Mouse (Mus musculus): ENCODE results near the gene Uchl4. TPM values are rescaled to one million over a fixed set of nuclear protein-coding genes. Genes with fewer than 3 reads are reported as not detected.
A peak's percentile ranks its signal among the peaks of the same experiment; 100 is the strongest.

Gene Uchl4
- polyA plus RNA-seq, 1 experiment from 2014 or later, result 3.1 TPM

DNA sequence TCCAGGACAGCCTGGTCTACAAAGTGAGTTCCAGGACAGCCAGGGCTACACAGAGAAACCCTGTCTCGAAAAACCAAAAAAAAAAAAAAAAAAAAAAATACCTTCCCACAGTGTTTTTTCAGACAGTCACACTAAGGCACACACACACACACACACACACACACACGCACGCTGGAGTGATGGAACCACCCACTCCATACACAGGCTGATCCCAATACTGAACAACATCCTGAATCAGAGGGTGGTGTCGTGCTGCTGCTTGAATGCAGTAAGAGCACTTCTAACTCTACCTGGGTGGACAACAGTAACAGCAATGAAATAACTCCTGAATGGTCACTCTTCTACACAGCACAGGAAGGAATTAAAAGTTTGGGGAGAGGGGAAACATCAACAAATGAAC lies 13.5 kb upstream of the Uchl4 start:
- WGBS (ENCODE audit: insufficient replicate concordance), result 88% methylated on average over 4 of the region's 4 CpGs
- H3K27me3 ChIP-seq (ENCODE audit: control insufficient read depth, insufficient read depth, low read length), result no peaks in the 10 kb centered on the region
- H3K9me3 ChIP-seq (replicated peaks; ENCODE audit: control insufficient read depth, low read length), result no peaks in the 10 kb centered on the region
- H3K4me3 ChIP-seq (ENCODE audit: low read depth, low read length), result no peak overlapping the region
- H3K4me2 ChIP-seq, result no peak overlapping the region
- peaks cover 16% of the 10 kb centered on the region for H3K4me1 ChIP-seq (ENCODE audit: control insufficient read depth, insufficient read depth, low read length)
- no peak overlapping the region for H3K9ac ChIP-seq (ENCODE audit: low read depth, low read length)
- H3K36me3 ChIP-seq (ENCODE audit: control insufficient read depth, insufficient read depth, low read length), result no peaks in the 10 kb centered on the region
- ATAC-seq (replicated peaks; ENCODE audit: insufficient number of reproducible peaks, low FRiP score, low TSS enrichment), result no peak
- no peak overlapping the region for H3K27ac ChIP-seq (ENCODE audit: low read depth, low read length)

DNA sequence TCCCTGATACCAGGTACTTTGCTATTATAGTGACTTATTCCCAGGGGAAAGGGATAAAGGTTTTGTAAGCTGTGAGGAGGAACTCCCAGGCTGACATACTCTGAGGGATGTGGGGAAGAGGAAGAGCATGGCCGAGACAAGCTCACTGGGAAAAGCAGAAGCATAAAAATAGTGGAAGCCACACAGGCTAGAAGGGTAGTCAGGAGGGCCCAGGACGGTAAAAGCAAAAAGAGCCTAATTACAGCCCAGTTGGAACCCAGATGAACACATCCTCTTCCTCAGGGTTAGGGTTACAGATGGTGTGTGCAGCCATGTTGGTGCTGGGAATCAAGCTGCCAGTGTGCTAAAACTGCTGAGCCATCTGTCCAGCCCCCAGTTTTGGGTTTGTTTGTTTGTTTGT lies 12.9 kb upstream of the Uchl4 start:
- no peak overlapping the region for H3K27ac ChIP-seq (ENCODE audit: low read depth, low read length)
- WGBS (ENCODE audit: insufficient replicate concordance), result 62% methylated on average over 2 of the region's 2 CpGs
- no peak for ATAC-seq (replicated peaks; ENCODE audit: insufficient number of reproducible peaks, low FRiP score, low TSS enrichment)

DNA sequence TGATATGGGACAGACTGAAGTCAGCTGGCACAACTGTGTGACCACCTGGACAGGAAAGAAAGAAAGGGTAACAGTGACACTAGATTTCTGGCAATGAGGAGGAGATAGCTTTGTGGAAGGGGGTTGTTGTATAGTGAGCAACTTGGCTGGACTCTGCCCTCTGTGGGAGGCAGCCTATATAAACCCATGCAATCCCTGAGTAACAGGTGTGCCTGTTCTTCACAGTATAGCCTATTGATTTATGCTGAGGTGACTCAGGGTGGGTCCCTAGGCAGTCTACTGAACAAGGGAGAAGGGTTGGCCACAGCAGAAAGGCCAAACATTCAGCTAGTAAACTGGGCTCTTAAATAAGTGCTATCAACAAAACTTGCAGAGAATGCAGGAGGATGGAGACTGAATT lies 9.2 kb upstream of the Uchl4 start:
- Histone ChIP-seq H3K9ac (ENCODE audit: low read depth, low read length) (no peak overlapping the region), H3K4me3 (ENCODE audit: low read depth, low read length) (no peak overlapping the region), H3K27me3 (ENCODE audit: control insufficient read depth, insufficient read depth, low read length) (no peaks in the 10 kb centered on the region), H3K9me3 (replicated peaks; ENCODE audit: control insufficient read depth, low read length) (no peaks in the 10 kb centered on the region), H3K4me1 (ENCODE audit: control insufficient read depth, insufficient read depth, low read length) (peaks cover 13% of the 10 kb centered on the region), H3K36me3 (ENCODE audit: control insufficient read depth, insufficient read depth, low read length) (no peaks in the 10 kb centered on the region), H3K4me2 (no peak overlapping the region), H3K27ac (ENCODE audit: low read depth, low read length) (no peak overlapping the region)
- no peak for ATAC-seq (replicated peaks; ENCODE audit: insufficient number of reproducible peaks, low FRiP score, low TSS enrichment)

More for the DNA sequence above, 12.9 kb upstream of the Uchl4 start:
- peaks cover 12% of the 10 kb centered on the region for H3K4me1 ChIP-seq (ENCODE audit: control insufficient read depth, insufficient read depth, low read length)
- no peak overlapping the region for H3K4me2 ChIP-seq
- no peaks in the 10 kb centered on the region for H3K9me3 ChIP-seq (replicated peaks; ENCODE audit: control insufficient read depth, low read length)
- H3K36me3 ChIP-seq (ENCODE audit: control insufficient read depth, insufficient read depth, low read length), result no peaks in the 10 kb centered on the region
- no peak overlapping the region for H3K9ac ChIP-seq (ENCODE audit: low read depth, low read length)
- no peak overlapping the region for H3K4me3 ChIP-seq (ENCODE audit: low read depth, low read length)
- no peaks in the 10 kb centered on the region for H3K27me3 ChIP-seq (ENCODE audit: control insufficient read depth, insufficient read depth, low read length)

DNA sequence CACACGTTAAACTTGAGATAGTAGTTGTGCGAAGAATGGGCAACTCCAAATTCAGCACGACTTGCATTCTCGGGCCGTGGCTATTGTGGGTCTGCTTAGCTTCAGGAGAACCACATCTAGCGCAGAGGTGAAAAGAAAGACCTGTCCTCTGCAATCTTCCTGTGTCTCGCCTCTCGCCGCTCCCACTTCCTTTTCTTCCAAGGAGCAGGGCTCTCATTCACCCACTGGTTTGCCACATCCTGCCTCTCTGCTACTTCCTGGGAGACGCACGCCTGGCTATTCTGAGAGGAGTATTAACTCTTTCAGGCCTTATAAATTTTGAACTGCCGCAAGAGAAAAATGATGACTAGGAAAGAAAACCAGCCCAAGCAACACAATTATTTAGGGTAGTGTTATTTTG lies 7.3 kb upstream of the Uchl4 start:
- ATAC-seq (replicated peaks; ENCODE audit: insufficient number of reproducible peaks, low FRiP score, low TSS enrichment), result no peak
- Histone ChIP-seq H3K9me3 (replicated peaks; ENCODE audit: control insufficient read depth, low read length) (no peaks in the 10 kb centered on the region), H3K4me1 (ENCODE audit: control insufficient read depth, insufficient read depth, low read length) (peaks cover 31% of the 10 kb centered on the region)

DNA sequence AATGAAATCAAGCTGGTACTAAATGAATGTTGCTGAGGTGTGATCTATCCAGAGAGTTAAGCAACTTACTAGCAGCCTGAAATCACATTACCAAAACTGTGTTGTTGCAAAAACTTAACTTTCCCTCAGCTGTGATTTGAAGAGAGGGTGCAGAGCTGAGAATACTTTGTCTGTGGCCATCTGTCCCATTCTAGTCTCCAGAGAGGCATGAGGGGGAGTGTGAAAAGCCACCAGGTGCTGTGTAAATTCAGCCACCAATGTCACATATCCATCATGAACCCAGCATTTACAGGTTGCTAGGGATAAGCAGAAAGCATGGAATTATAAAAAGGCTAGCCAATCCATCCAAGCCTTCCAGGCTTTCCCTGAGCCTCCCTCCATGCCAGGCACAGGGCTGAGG lies 6.0 kb upstream of the Uchl4 start:
- no peak for ATAC-seq (replicated peaks; ENCODE audit: insufficient number of reproducible peaks, low FRiP score, low TSS enrichment)
- Histone ChIP-seq H3K4me3 (ENCODE audit: low read depth, low read length) (no peak overlapping the region), H3K4me1 (ENCODE audit: control insufficient read depth, insufficient read depth, low read length) (peaks cover 31% of the 10 kb centered on the region), H3K9me3 (replicated peaks; ENCODE audit: control insufficient read depth, low read length) (no peaks in the 10 kb centered on the region), H3K4me2 (no peak overlapping the region), H3K36me3 (ENCODE audit: control insufficient read depth, insufficient read depth, low read length) (no peaks in the 10 kb centered on the region), H3K9ac (ENCODE audit: low read depth, low read length) (0 out of 2 replicates have a peak overlapping the region, but pooled peaks have one; percentile 5), H3K27me3 (ENCODE audit: control insufficient read depth, insufficient read depth, low read length) (no peaks in the 10 kb centered on the region), H3K27ac (ENCODE audit: low read depth, low read length) (no peak overlapping the region)

More for the DNA sequence above, 7.3 kb upstream of the Uchl4 start:
- 57% methylated on average over 12 of the region's 12 CpGs for WGBS (ENCODE audit: insufficient replicate concordance)
- Histone ChIP-seq H3K36me3 (ENCODE audit: control insufficient read depth, insufficient read depth, low read length) (no peaks in the 10 kb centered on the region), H3K4me2 (no peak overlapping the region), H3K27ac (ENCODE audit: low read depth, low read length) (no peak overlapping the region), H3K9ac (ENCODE audit: low read depth, low read length) (no peak overlapping the region), H3K27me3 (ENCODE audit: control insufficient read depth, insufficient read depth, low read length) (no peaks in the 10 kb centered on the region), H3K4me3 (ENCODE audit: low read depth, low read length) (no peak overlapping the region)

DNA sequence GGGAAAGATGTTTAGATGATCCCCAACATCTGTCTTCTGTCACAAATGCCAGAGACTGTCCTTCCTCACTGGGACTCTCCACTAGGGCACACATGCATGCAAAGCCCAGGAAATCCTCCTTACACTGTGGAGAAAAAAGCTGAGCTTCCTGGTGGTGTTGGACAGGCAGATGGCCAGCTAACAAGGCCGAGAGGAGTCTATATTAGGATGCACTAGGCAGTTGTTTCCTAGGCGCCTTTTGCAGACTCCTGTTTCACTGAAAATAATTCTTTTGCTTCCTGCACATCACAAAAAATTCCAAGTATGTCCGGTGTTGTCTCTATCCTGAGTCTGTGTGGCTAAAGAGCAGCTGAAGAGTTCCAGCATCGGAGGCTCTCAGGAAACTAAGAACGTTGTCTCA lies 3.8 kb upstream of the Uchl4 start:
- WGBS (ENCODE audit: insufficient replicate concordance), result 34% methylated on average over 5 of the region's 5 CpGs
- H3K4me1 ChIP-seq (ENCODE audit: control insufficient read depth, insufficient read depth, low read length), result peaks cover 28% of the 10 kb centered on the region

DNA sequence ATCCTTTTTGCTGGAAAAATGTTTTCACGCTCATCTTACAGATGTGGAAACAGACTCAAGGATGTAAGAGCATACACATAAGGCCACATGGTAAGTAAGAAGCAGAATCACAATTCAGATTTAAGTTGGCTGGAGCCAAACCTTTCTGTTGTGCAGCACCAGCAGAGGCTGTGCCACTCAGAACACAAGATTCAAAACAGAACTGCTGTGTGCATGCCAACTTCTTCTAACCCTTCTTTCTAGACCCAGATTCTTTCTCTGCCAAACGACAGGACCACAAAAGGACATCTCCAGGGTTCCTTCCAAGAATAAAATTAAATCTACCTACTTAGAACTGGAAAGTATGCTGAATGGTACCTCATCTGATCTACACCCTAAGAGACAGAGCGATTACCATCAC lies 3.3 kb upstream of the Uchl4 start:
- no peak for ATAC-seq (replicated peaks; ENCODE audit: insufficient number of reproducible peaks, low FRiP score, low TSS enrichment)
- no peak overlapping the region for H3K4me2 ChIP-seq
- peaks cover 4% of the 10 kb centered on the region; the same call in 1 of the 2 replicates for H3K36me3 ChIP-seq (ENCODE audit: control insufficient read depth, insufficient read depth, low read length)
- H3K27ac ChIP-seq (ENCODE audit: low read depth, low read length), result peak overlapping the region; percentile 54
- 86% methylated on average over 3 of the region's 3 CpGs for WGBS (ENCODE audit: insufficient replicate concordance)
- peaks cover 26% of the 10 kb centered on the region for H3K4me1 ChIP-seq (ENCODE audit: control insufficient read depth, insufficient read depth, low read length)
- H3K27me3 ChIP-seq (ENCODE audit: control insufficient read depth, insufficient read depth, low read length), result no peaks in the 10 kb centered on the region
- no peak overlapping the region for H3K4me3 ChIP-seq (ENCODE audit: low read depth, low read length)
- no peaks in the 10 kb centered on the region for H3K9me3 ChIP-seq (replicated peaks; ENCODE audit: control insufficient read depth, low read length)
- no peak overlapping the region for H3K9ac ChIP-seq (ENCODE audit: low read depth, low read length)

More for the DNA sequence above, 3.8 kb upstream of the Uchl4 start:
- Histone ChIP-seq H3K27ac (ENCODE audit: low read depth, low read length) (peak overlapping the region; percentile 54; the same call in 1 of the 2 replicates), H3K9ac (ENCODE audit: low read depth, low read length) (no peak overlapping the region), H3K4me2 (no peak overlapping the region), H3K27me3 (ENCODE audit: control insufficient read depth, insufficient read depth, low read length) (no peaks in the 10 kb centered on the region), H3K36me3 (ENCODE audit: control insufficient read depth, insufficient read depth, low read length) (peaks cover 3% of the 10 kb centered on the region; the same call in 1 of the 2 replicates), H3K4me3 (ENCODE audit: low read depth, low read length) (no peak overlapping the region), H3K9me3 (replicated peaks; ENCODE audit: control insufficient read depth, low read length) (no peaks in the 10 kb centered on the region)
- no peak for ATAC-seq (replicated peaks; ENCODE audit: insufficient number of reproducible peaks, low FRiP score, low TSS enrichment)

DNA sequence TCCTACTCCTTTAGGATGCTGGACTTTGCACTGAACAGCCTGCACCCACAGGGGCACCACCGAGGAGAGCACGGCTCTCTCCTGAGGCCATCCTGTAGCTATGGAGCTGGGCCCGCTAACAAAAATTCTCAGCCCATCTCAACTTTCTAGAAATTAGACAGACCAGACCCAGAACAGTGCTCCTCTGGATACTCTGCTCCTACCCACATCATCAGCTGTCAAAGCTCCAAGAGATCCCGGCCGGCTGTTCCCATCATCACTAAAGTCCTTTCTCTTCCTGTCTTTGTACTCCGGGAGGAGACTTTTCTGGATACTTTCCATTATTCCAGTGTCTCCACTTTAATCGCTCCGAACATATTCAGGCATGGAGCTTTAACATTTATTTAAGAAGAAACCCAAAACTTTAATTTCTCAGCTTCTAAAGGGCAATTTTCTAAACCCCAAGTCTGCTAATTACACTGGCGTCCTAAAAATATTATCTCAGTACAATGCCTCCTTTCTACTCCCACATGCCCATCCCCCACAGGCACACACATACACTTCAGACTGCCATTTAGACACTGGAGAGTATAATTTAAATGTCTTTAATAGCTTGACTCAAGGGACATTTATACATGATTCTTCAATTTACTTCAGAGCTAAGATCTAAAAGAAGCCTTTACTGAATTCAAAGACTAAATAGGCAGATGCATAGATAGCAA lies 2.6 kb upstream of the Uchl4 start:
- Histone ChIP-seq H3K4me3 (ENCODE audit: low read depth, low read length) (no peak overlapping the region), H3K9ac (ENCODE audit: low read depth, low read length) (no peak overlapping the region), H3K9me3 (replicated peaks; ENCODE audit: control insufficient read depth, low read length) (no peaks in the 10 kb centered on the region), H3K4me2 (no peak overlapping the region; the same call in 1 of the 2 replicates), H3K36me3 (ENCODE audit: control insufficient read depth, insufficient read depth, low read length) (peaks cover 4% of the 10 kb centered on the region; the same call in 1 of the 2 replicates), H3K27ac (ENCODE audit: low read depth, low read length) (peak overlapping the region; percentile 54), H3K4me1 (ENCODE audit: control insufficient read depth, insufficient read depth, low read length) (peaks cover 25% of the 10 kb centered on the region), H3K27me3 (ENCODE audit: control insufficient read depth, insufficient read depth, low read length) (no peaks in the 10 kb centered on the region)
- no peak for ATAC-seq (replicated peaks; ENCODE audit: insufficient number of reproducible peaks, low FRiP score, low TSS enrichment)
- 55% methylated on average over 9 of the region's 9 CpGs for WGBS (ENCODE audit: insufficient replicate concordance)

DNA sequence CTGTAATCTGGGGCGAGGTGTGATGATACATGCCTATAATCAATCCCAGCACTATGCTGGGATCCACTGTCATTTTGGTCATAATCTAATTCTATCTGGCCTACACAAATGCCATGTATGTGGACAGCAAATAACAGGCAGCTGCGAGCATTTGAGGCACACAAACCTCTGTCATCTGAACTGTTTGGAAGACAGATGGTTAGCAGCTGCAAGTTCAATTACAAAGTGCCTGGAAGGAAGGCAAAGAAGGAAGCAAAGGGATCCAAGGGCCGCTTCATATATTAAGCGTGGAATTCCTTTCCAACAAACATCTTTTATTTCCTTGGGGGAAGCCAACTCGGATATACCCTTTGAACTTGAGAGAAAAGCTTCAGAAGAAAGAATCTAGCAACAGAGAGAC lies 1.3 kb upstream of the Uchl4 start:
- peaks cover 25% of the 10 kb centered on the region for H3K4me1 ChIP-seq (ENCODE audit: control insufficient read depth, insufficient read depth, low read length)
- no peak overlapping the region for H3K4me2 ChIP-seq
- H3K9ac ChIP-seq (ENCODE audit: low read depth, low read length), result no peak overlapping the region
- no peaks in the 10 kb centered on the region for H3K9me3 ChIP-seq (replicated peaks; ENCODE audit: control insufficient read depth, low read length)
- no peak overlapping the region for H3K4me3 ChIP-seq (ENCODE audit: low read depth, low read length)
- H3K27me3 ChIP-seq (ENCODE audit: control insufficient read depth, insufficient read depth, low read length), result no peaks in the 10 kb centered on the region
- ATAC-seq (replicated peaks; ENCODE audit: insufficient number of reproducible peaks, low FRiP score, low TSS enrichment), result no peak
- no peak overlapping the region for H3K27ac ChIP-seq (ENCODE audit: low read depth, low read length)
- 84% methylated on average over 5 of the region's 5 CpGs for WGBS (ENCODE audit: insufficient replicate concordance)
- H3K36me3 ChIP-seq (ENCODE audit: control insufficient read depth, insufficient read depth, low read length), result peaks cover 4% of the 10 kb centered on the region; the same call in 1 of the 2 replicates
